Mouse (Mus musculus) intestine, postnatal 0 days (tissue): ENCODE data around the gene Tcp10a. TPM values are rescaled to one million over a fixed set of nuclear protein-coding genes. Genes with fewer than 3 reads are reported as not detected.
"Not testable (repeated sequence)": the region's sequence is repeated elsewhere in the genome, so short reads cannot be mapped to it uniquely, and the experiment has no call there.

Experiments
- ATAC-seq: fragments of 200-750 bp; cut with Nextera tagmentation; 2 replicates; pipeline ENCODE4 v1.8.0; 2017; ENCODE audit warnings: mild to moderate bottlenecking, moderate TSS enrichment, moderate library complexity
- H3K27ac ChIP-seq: fragments of 300-500 bp; sonication (generic); 2 replicates; pipeline ENCODE4 v1.5.1; 2014; ENCODE audit warnings: mild to moderate bottlenecking, low read depth, low read length, moderate library complexity
- H3K27me3 ChIP-seq: fragments of 300-500 bp; sonication (generic); replicated peaks from 2 replicates; pipeline ENCODE4 v1.6.1; 2014; ENCODE audit warnings: low read length, mixed read lengths; ENCODE audit not compliant: control insufficient read depth, insufficient read depth
- H3K36me3 ChIP-seq: fragments of 300-500 bp; sonication (generic); 2 replicates; pipeline ENCODE4 v1.6.1; 2014; ENCODE audit warnings: mild to moderate bottlenecking, moderate library complexity; ENCODE audit not compliant: control insufficient read depth, insufficient read depth
- H3K4me1 ChIP-seq: fragments of 300-500 bp; sonication (generic); replicated peaks from 2 replicates; pipeline ENCODE4 v1.6.1; 2014; ENCODE audit warnings: antibody characterized with exemption, low read length, mixed read lengths; ENCODE audit not compliant: control insufficient read depth, insufficient read depth
- H3K4me2 ChIP-seq: fragments of 300-500 bp; sonication (generic); replicated peaks from 2 replicates; pipeline ENCODE4 v1.6.1; 2014; ENCODE audit warnings: low read depth, mild to moderate bottlenecking, moderate library complexity
- H3K4me3 ChIP-seq: fragments of 300-500 bp; sonication (generic); 2 replicates; pipeline ENCODE4 v1.5.1; 2014; ENCODE audit warnings: low read depth, low read length
- H3K9ac ChIP-seq: fragments of 300-500 bp; sonication (generic); 2 replicates; pipeline ENCODE4 v1.6.1; 2014; ENCODE audit warnings: mild to moderate bottlenecking, low read depth, low read length
- H3K9me3 ChIP-seq: fragments of 300-500 bp; sonication (generic); 2 replicates; pipeline ENCODE4 v1.6.1; 2016; ENCODE audit warnings: mixed run types; ENCODE audit not compliant: control insufficient read depth
- WGBS: fragments of 180-500 bp; shearing (Covaris S2); extraction: QIAGEN DNeasy Blood & Tissue Kit; methylation state at CpG from one replicate; pipeline ENCODE4 v1.1.7; 2014; 5-methylcytosine and 5-hydroxymethylcytosine counted together
- polyA plus RNA-seq: library from polyadenylated mRNA; unstranded; fragments of >200 nt; fragmentation: Nextera tagmentation; extraction: Ambion mirVana; gene quantifications from 2 replicates; pipeline ENCODE4 v1.2.1, GENCODE M21; 2015

Gene Tcp10a
- polyA plus RNA-seq, 1 experiment from 2014 or later: not detected

DNA sequence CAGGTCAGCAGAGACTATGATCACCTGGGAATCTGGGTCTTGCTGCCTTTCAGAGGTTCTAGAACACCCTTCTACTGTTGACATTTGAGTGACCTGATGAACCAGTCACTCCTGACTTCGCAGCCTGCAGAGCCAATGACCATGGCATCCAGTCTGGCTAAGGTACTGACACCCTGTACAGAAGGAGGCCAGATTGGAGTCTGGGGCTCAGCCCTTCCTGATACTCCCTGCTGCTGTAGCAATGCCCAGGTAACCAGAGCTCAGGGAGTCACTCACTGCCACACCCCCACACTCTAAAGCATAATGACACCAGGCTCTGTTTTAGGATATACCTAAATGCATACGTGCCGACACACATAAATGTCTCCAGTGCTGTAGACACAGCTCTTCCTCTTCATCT lies 58.3 kb downstream of the Tcp10a start:
- H3K36me3 ChIP-seq, H3K4me2 ChIP-seq, H3K27me3 ChIP-seq, H3K27ac ChIP-seq, H3K9ac ChIP-seq, H3K4me3 ChIP-seq, H3K4me1 ChIP-seq, H3K9me3 ChIP-seq: not testable (repeated sequence)
- peak; percentile 2; the same call in 1 of the 2 replicates for ATAC-seq
- WGBS: 73% methylated on average over 1 of the region's 3 CpGs

DNA sequence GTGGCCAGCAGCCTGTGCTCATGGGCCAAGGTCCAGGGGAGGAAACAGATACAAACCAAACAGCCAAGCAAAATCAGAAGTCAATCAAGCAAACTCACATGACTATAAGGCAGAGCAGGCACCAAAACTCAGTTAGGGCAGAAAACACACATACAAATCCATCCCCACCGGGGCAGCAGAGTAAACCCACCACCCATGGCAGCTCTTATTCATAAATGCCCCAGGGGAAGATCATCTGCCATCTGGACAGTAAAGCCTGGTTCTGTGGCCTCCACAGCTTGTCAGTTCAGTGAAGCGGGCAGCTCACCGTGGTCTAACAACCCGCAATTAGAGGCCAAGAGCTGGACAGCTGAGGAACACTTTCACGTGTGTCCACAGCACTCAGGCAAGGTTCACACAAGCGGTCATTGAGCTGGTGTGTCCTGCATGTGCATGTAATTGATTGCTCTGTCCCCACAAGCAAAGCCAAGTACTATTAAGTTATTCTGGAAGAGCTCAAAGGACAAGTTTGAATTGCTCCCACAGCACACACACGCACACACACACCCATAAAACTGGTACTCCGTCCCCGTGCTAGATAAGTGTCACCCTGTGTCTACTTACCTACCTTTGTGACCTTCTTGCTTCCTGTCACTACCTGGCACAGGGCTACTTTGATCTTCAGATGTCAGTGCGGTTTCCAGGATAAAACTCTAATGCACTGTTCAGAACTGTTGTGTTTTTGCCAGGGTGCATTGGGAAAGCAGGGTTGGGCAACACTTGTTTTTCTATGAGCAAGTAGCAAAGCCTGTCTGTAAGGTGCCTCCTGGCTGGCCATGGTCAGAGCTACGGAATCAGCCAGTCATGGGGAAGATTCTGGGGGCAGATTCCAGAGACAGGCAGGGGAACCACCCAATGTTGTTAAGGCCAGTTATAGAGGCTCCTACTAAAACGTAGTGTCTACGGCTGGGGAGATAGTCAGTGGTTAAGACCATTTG lies 59.0 kb downstream of the Tcp10a start:
- H3K9me3 ChIP-seq, H3K4me1 ChIP-seq, H3K27me3 ChIP-seq, H3K4me3 ChIP-seq, H3K36me3 ChIP-seq, H3K4me2 ChIP-seq, H3K27ac ChIP-seq, H3K9ac ChIP-seq: not testable (repeated sequence)
- WGBS: 32% methylated on average over 10 of the region's 13 CpGs
- peak; percentile 85 for ATAC-seq

DNA sequence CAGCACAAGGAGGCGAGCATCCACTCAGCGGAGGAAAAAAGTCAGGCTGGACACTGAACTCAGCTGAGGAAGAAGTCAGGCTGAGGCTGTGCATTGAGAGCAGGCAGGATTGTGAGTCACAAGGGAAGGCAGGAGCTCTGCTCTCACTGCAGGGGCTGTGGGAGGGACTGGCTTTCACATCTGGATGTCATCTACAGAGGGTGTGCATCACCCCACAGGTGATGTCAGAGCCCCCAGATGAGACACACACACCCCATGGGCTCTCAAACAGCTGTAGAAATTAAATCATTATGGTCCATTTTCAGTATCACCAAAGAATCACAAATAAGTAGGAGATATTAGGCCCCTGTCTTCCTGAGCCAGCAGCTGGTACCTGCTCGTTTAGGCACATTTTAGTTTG lies 60.9 kb downstream of the Tcp10a start, which contains the start of gene Unc93a2:
TSS of gene Unc93a2 (minus strand) at position 101 of the 400 bp plus-strand sequence.
- H3K27me3 ChIP-seq, H3K36me3 ChIP-seq, H3K4me1 ChIP-seq, ATAC-seq, H3K4me2 ChIP-seq, H3K4me3 ChIP-seq, H3K9ac ChIP-seq, H3K9me3 ChIP-seq, H3K27ac ChIP-seq: not testable (repeated sequence)
- WGBS: 77% methylated on average over 3 of the region's 3 CpGs

DNA sequence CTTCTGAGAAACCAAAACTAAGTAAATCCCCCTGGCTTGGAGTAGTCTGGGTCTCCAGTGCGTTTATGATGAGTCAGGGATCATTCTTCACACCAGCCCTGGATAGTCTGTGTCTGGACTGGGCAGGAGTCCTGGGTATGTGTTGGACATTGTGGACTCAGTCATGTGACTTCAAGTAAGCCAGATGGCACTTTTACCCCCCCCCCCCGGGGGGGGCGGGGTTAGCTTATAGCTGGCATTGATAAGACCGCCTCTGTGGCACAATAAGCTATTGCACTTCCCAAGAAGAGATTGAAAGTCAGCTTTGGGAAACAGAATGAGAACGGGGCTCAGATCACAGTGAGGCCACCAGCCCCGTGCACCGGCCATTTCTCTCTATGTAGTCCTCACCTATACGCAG lies 61.6 kb downstream of the Tcp10a start:
- H3K9ac ChIP-seq, H3K4me3 ChIP-seq, H3K4me2 ChIP-seq, H3K36me3 ChIP-seq, H3K27me3 ChIP-seq, H3K4me1 ChIP-seq, H3K9me3 ChIP-seq, H3K27ac ChIP-seq: not testable (repeated sequence)
- 57% methylated on average over 8 of the region's 8 CpGs for WGBS
- 0 out of 2 replicates have a peak, but pooled peaks have one; percentile 23 for ATAC-seq

- not testable (repeated sequence) for ATAC-seq, H3K36me3 ChIP-seq, H3K4me1 ChIP-seq, H3K9me3 ChIP-seq, H3K4me2 ChIP-seq, H3K27me3 ChIP-seq, H3K9ac ChIP-seq, H3K4me3 ChIP-seq, H3K27ac ChIP-seq
- no CpG with 5 or more reads among the region's 2 CpGs for WGBS
These were observed 64.0 kb downstream of the Tcp10a start for GRCm38 (mm10) chr17:7388341-7388957.

- not testable (repeated sequence) for ATAC-seq, H3K27me3 ChIP-seq, H3K9ac ChIP-seq, H3K4me3 ChIP-seq, H3K27ac ChIP-seq, H3K4me1 ChIP-seq, H3K4me2 ChIP-seq, H3K9me3 ChIP-seq, H3K36me3 ChIP-seq
- WGBS: 84% methylated on average over 6 of the region's 8 CpGs
These were observed 64.5 kb downstream of the Tcp10a start for GRCm38 (mm10) chr17:7388958-7389356.

GRCm38 (mm10) chr17:7389898-7390297 lies 65.5 kb downstream of the Tcp10a start:
- H3K9ac ChIP-seq, H3K4me3 ChIP-seq, ATAC-seq, H3K36me3 ChIP-seq, H3K9me3 ChIP-seq, H3K27me3 ChIP-seq, H3K4me2 ChIP-seq, H3K27ac ChIP-seq, H3K4me1 ChIP-seq: not testable (repeated sequence)
- WGBS: 79% methylated on average over 7 of the region's 7 CpGs

DNA sequence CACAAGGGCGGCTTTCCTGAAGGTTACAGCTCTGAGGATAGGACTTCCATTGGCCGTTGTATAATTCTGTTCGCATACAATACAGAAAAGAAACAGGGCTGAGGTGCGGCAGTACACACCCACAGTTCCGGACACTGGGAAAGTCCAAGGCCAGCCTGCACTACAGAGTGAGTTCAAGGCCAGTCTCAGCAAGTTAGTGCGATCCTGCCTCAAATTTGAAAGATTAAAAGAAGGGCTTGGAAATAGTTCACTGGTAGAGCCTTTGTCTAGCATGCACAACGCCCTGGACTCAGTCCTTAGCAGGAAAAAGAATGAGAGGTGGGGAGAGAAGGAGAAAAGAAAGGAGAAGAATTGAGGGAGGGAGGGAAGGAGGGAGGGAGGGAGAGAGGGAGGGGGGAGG lies 70.7 kb downstream of the Tcp10a start:
- H3K9ac ChIP-seq, H3K4me1 ChIP-seq, H3K4me2 ChIP-seq, ATAC-seq, H3K4me3 ChIP-seq, H3K27ac ChIP-seq, H3K9me3 ChIP-seq, H3K27me3 ChIP-seq, H3K36me3 ChIP-seq: not testable (repeated sequence)
- WGBS: 79% methylated on average over 7 of the region's 7 CpGs
